Mouse (Mus musculus): ENCODE results near the gene Dll1.
A peak's percentile ranks its signal among the peaks of the same experiment; 100 is the strongest.

DNA sequence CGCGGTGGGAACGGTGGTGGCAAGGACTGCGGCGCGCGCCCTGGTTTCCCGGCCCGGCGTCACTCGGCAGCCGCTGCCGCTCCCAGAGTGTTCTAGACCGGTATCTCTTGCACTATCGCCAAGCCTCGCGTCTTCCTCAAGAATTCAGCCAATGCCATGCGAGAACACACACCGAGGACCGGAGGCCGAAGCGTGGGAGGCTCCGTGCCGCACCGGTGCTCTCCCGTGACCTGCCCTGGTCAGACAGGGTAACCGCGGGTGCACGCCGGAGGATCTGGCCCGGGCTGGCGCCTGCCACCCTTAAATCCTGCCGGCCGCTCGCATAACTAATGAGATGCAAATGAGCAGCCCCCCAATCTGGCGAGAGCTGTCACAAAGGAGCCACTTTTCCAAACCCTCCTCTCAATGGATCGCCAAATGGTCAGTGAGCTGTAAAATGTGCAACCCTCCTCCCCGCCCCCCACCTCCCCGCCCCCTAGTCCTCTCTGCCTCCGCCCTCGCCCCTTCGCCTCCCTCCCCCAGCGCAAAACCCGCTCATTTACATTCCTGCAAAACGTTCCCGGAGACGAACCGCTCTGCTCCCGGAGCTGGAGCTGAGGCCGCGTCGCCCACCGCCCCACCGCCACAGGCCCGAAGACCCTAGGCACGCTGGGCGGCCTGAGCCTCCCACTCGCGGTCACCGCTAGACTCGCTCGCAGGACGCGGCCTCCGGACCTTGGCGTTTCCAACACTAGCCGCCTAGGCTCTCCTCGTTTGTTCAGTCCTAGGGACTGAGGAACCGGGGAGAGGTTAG is 775 bp downstream of the Dll1 start:
- TF ChIP-seq CEBPB (IDR thresholded peaks at IDR 0.05; ENCODE audit: insufficient read depth, poor library complexity, severe bottlenecking) (no peak), TCF12 (IDR thresholded peaks at IDR 0.05; ENCODE audit: insufficient read depth, poor library complexity, severe bottlenecking) (no peak), POLR2A (IDR thresholded peaks at IDR 0.05; ENCODE audit: insufficient read length, low read depth) (peak; percentile 95), MAX (IDR thresholded peaks at IDR 0.05; ENCODE audit: low read depth) (no peak), MYOD1 (IDR thresholded peaks at IDR 0.05; ENCODE audit: control insufficient read depth in 1 of 3, insufficient read length in 2 of 3, low read depth in 2 of 3) (peak in 2 of 3 experiments; percentile 22 to 75), POLR2AphosphoS2 (IDR thresholded peaks at IDR 0.05; ENCODE audit: insufficient read length, low read depth) (peak; percentile 94)

All from myocyte (in vitro differentiated cells).